Mouse (Mus musculus) adrenal gland, adult (tissue): ENCODE results near the gene Lalba.
"Not testable (repeated sequence)": the region's sequence is repeated elsewhere in the genome, so short reads cannot be mapped to it uniquely, and the experiment has no call there.

Source experiments
- DNase-seq, 2 experiments: peaks; one replicate each; pipeline ENCODE4 v3.0.0; 2022 to 2023; ENCODE audit warnings: low spot score in 1 of 2; ENCODE audit not compliant: inconsistent age in 2 of 2

The Lalba gene

DNA sequence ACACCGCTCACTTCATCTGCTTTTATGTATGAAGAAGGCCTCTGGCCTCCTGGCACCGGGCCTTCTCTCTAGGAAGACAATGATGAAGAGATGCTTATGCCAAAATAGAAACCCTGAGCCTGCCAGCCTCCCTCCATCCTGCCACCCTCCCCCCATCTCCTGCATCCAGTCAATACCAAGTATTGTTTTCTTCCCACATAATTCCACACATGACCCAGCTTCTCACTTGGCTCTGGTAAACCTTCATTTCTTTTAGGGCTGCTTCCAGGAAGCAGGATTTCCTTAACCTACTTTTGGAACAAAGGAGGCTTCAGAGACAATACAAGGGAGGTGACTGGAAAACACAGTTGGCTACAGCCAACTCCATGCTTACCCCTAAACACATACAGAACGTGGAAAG lies at the start of gene Lalba:
Gene Lalba (minus strand): TSS at position 21 of the 400 bp plus-strand sequence.
- no peak for DNase-seq

DNA sequence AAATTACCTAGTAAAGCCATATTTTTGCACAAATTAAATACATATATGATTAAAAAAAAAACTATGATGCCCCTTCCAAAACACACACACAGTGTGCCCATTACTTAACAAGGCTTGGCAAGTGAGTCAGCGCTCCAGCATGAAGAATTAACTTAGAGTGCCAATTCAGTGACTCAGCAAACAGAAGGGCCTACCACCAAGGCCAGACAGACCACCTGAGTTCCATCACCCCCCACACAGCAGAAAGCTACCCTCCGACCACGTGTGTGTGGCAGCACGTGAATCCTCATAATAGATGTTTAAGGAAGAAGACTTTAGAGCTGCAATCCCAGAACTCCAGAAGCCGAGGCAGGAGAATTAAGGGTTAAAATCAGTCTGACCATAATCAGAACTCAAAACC lies 49.8 kb upstream of the Lalba start:
- DNase-seq, result peak; percentile 76 to 84

- DNase-seq, result no peak
These were observed 45.6 kb upstream of the Lalba start for GRCm38 (mm10) chr15:98528066-98528563.

GRCm38 (mm10) chr15:98527056-98527771 lies 44.7 kb upstream of the Lalba start:
- DNase-seq, result no peak

GRCm38 (mm10) chr15:98526057-98526456 lies 43.5 kb upstream of the Lalba start:
- DNase-seq, result no peak

GRCm38 (mm10) chr15:98521245-98521644 lies 38.7 kb upstream of the Lalba start:
- DNase-seq, result no peak

- peak; percentile 65 to 92 for DNase-seq
These were observed 35.1 kb upstream of the Lalba start for GRCm38 (mm10) chr15:98517380-98518355.

- not testable (repeated sequence) for DNase-seq
These were observed 32.3 kb upstream of the Lalba start for GRCm38 (mm10) chr15:98514845-98515244.

GRCm38 (mm10) chr15:98514146-98514545 lies 31.6 kb upstream of the Lalba start:
- DNase-seq, result peak in 1 of 2 experiments; percentile 23

GRCm38 (mm10) chr15:98513676-98514075 lies 31.2 kb upstream of the Lalba start:
- not testable (repeated sequence) for DNase-seq

DNA sequence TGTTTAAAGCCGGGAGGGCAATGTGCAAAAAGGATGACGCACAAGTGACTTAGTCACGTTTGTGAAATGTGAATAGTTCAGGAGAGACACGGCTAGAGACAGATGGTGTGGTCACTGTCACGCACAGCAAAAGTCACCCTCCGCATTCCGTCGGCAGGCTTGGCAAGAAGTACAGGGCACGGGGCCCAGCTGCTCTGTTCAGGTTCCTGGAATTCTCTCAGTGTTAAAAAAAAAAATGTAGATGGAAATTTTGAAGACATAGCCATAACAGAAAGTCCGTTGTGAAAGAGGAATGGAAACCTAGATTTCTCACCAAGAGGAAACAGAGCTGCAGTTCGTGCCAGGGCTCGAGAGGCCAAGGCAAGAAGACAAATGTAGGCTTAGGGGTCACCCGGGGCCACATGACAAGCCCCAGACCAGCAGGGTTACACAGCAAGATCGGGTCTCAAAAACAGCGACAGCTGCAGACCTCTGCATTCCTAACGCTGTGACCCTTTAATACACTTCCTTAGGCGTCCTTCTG lies 30.3 kb upstream of the Lalba start:
- peak; percentile 61 to 86 for DNase-seq

GRCm38 (mm10) chr15:98512232-98512631 lies 29.7 kb upstream of the Lalba start:
- peak in 1 of 2 experiments; percentile 46 for DNase-seq

DNA sequence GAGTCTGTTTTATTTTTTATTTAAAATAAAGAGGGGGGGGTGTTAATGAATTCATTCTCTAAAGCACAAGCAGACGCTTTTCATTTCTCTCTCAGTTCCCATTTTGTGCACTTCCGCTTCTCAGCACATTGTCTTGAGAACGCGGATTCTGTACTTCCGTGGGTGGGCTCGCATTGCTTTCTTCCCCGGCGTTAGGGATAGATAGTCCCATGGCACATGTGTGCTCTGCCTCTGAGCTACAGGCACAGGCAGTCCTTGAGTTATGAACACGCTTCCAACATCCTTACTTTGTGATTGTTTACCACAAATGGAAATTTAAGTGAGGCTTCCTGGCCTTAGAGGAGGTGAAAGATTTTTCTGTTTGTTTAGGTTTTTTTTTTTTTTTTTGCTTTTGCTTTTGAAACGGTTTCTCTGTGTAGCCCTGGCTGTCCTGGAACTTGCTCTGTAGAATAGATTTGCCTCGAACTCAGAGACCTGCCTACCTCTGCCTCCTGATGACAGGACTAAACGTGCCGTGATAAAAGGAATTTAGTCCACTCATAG lies 28.9 kb upstream of the Lalba start:
- DNase-seq, result peak in 1 of 2 experiments; percentile 40

DNA sequence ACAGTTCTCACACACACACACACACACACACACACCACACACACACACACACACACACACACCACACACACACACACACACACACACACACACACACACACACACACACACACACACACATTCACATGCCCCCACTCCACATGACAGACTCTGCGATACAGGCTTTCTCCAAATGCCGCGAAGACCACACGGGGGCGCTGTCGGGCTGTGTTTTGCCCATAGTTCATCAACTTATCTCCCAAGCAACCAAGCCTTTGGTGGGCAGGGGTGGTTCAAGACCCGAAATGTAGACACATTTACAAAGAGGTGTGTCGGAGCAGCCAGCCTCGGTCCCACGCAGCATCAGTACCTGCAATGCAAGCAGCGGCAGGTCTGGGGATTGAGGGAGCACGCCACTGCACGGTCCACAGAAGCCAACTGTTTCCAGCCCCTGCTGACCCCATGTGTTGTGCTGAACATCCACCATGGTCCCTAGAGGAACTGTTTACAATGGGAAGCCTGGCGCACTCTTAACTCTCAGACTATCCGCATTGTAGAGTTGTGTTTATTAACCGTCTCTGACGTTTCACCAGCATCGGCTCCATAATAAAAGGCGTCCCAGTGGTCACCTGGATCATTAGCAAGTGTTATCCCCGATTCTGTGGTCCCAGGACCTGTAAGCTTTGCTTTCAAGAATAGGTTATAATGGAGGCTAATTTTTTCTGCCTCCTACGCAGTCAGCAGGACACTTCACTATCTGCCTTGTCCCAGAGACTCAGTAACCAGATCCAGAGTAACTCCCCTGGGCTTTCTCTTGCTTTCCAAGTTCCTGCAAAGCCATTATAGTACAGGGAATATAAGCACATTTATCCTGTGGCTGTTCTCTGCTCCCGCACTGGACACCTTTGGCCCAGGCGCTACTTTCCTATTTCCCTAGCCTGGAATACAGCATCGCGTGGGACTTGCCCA lies 28.2 kb upstream of the Lalba start:
- peak; percentile 66 to 88 for DNase-seq

- DNase-seq, result no peak
These were observed 26.9 kb upstream of the Lalba start for GRCm38 (mm10) chr15:98509387-98509786.

GRCm38 (mm10) chr15:98507321-98507720 lies 24.8 kb upstream of the Lalba start:
- no peak for DNase-seq

GRCm38 (mm10) chr15:98506253-98506957 lies 23.9 kb upstream of the Lalba start:
- DNase-seq, result peak in 1 of 2 experiments; percentile 26

DNA sequence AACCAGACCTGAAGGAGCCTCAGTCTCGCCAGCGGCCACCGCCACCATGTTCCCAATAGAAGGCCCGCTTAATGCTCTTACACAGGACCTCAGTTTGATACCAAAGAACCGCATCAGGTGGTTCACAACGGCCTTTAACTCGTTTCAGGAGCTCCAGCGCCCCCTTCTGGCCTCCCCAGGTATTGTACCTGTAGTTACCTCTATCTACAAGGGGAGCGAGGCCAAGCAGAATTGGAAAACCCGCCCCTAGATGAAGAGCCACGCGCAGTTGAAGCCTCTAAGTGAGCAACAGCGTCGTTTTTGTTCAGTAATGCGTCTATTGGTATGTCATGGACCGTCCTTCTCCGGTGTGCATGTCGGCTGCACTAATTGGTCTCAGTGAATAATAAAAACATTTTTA lies 22.0 kb upstream of the Lalba start:
- DNase-seq, result peak; percentile 43 to 84

- DNase-seq, result no peak
These were observed 20.8 kb upstream of the Lalba start for GRCm38 (mm10) chr15:98503317-98503716.
